ENCODE assay signal across 31 mouse cellular contexts in the genomic region with DNA sequence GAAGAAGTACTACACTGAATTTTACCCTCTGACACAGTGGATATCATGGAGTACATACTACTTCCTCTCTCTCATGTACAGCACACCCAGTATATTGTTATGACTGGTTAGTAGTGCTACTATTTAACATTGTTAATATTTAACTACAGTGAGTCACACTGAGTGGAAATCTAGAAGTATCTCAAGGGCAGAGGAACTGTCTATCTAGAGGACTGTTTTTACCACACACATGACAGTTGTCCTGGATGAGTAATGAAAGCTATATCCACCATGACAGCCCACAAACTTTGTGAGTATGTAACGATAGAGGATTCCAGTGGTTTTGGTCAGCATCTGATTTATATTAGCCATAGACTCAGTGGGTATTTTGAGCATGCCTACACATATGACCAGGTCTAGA.
A peak's percentile ranks its signal among the peaks of the same experiment; 100 is the strongest.
DNase-seq lines count a peak whose midpoint lies in the region; ATAC-seq and TF ChIP-seq lines count a peak whose summit lies in the region.
"Had no signal": no experiment of that assay in that cellular context is flagged by ENCODE, and none has a peak within 500 bp of the region (broad histone marks: within the 10 kb centered on the region; RNA-seq: fewer than 3 reads in every experiment).

No protein-coding gene starts in this region.

- WGBS in intestine, postnatal 0 days, result 52% methylated on average over 1 of the region's 1 CpGs
- 90% methylated on average over 1 of the region's 1 CpGs for WGBS in cerebellum, adult 2 months

- in situ Hi-C loops in Patski (cut with MboI; ENCODE audit: low pct_unique_long_range_greater_than_20kb), result no loop called here

- H3ac ChIP-seq in C2C12 (ENCODE audit: control insufficient read depth, insufficient read length, low read depth), result no peak overlapping the region

- no peaks in the 10 kb centered on the region for H3K9me3 ChIP-seq in intestine, postnatal 0 days (ENCODE audit: control insufficient read depth)
- H3K9me3 ChIP-seq: embryonic facial prominence, embryonic 13.5 days; heart, embryonic 10.5 days; heart, embryonic 15.5 days; hindbrain, embryonic 12.5 days; limb, embryonic 13.5 days; liver, embryonic 12.5 days; megakaryocyte, embryonic 14.5 days; midbrain, embryonic 12.5 days had no signal

- TF ChIP-seq POLR2A in cerebellum, adult 2 months (IDR thresholded peaks at IDR 0.05; ENCODE audit: borderline replicate concordance, insufficient read depth, low read length), result no peak

- H3K4me3 ChIP-seq in C2C12 (ENCODE audit: insufficient read depth, poor library complexity, severe bottlenecking), result no peak overlapping the region
- no peak overlapping the region for H3K4me3 ChIP-seq in intestine, postnatal 0 days (ENCODE audit: low read depth, low read length)
- no peak overlapping the region for H3K4me3 ChIP-seq in cerebellum, adult 2 months (replicated peaks; ENCODE audit: insufficient read depth, low read depth, low read length)
- H3K4me3 ChIP-seq: embryonic facial prominence, embryonic 13.5 days; erythroblast, embryonic 14.5 days; heart, embryonic 10.5 days; heart, embryonic 15.5 days; hindbrain, embryonic 12.5 days; limb, embryonic 13.5 days; liver, embryonic 12.5 days; megakaryocyte, embryonic 14.5 days; midbrain, embryonic 12.5 days had no signal

- peaks cover 3% of the 10 kb centered on the region for H3K79me3 ChIP-seq in C2C12 (ENCODE audit: low read depth)

- H3K36me3 ChIP-seq in C2C12 (ENCODE audit: control insufficient read depth, insufficient read depth), result no peaks in the 10 kb centered on the region
- no peaks in the 10 kb centered on the region for H3K36me3 ChIP-seq in intestine, postnatal 0 days (ENCODE audit: control insufficient read depth, insufficient read depth)
- H3K36me3 ChIP-seq: embryonic facial prominence, embryonic 13.5 days; heart, embryonic 10.5 days; heart, embryonic 15.5 days; hindbrain, embryonic 12.5 days; limb, embryonic 13.5 days; liver, embryonic 12.5 days; midbrain, embryonic 12.5 days had no signal

- peak; percentile 44 for ATAC-seq in Patski
- ATAC-seq in intestine, postnatal 0 days, result peak; percentile 95
- ATAC-seq: forebrain, embryonic 16.5 days; hindbrain, postnatal 0 days; liver, embryonic 12.5 days; lung, postnatal 0 days had no signal

- POLR2A ChIA-PET in Patski (lab: Charles Lee), result no interaction called here

- H3K27me3 ChIP-seq in C2C12 (ENCODE audit: control insufficient read depth, insufficient read depth, insufficient read length) (no peaks in the 10 kb centered on the region), Patski (no peaks in the 10 kb centered on the region)
- no peaks in the 10 kb centered on the region for H3K27me3 ChIP-seq in intestine, postnatal 0 days (replicated peaks; ENCODE audit: control insufficient read depth, insufficient read depth, low read length)
- no peaks in the 10 kb centered on the region for H3K27me3 ChIP-seq in cerebellum, adult 2 months (ENCODE audit: control insufficient read depth, insufficient read depth, low read length)
- H3K27me3 ChIP-seq: embryonic facial prominence, embryonic 13.5 days; heart, embryonic 15.5 days; hindbrain, embryonic 12.5 days; limb, embryonic 13.5 days; liver, embryonic 12.5 days; megakaryocyte, embryonic 14.5 days; midbrain, embryonic 12.5 days had no signal

- CTCF ChIA-PET in Patski (lab: Charles Lee), result interaction anchor here (0.8 kb wide), 1 partner anchor 11 kb away, joined by 3 read pairs; no protein-coding TSS in a partner anchor

- TF ChIP-seq CTCF in C2C12 (IDR thresholded peaks at IDR 0.05; ENCODE audit: control insufficient read depth, insufficient read depth, insufficient read length) (no peak), Patski (IDR thresholded peaks at IDR 0.05) (no peak)
- TF ChIP-seq CTCF in intestine, postnatal 0 days (IDR thresholded peaks at IDR 0.05; ENCODE audit: low read depth), result no peak
- TF ChIP-seq CTCF in cerebellum, adult 2 months (IDR thresholded peaks at IDR 0.05; ENCODE audit: borderline replicate concordance, insufficient read depth, low read depth, low read length), result no peak

- no peak overlapping the region for H3K4me2 ChIP-seq in intestine, postnatal 0 days (replicated peaks; ENCODE audit: low read depth)
- H3K4me2 ChIP-seq: embryonic facial prominence, embryonic 13.5 days; heart, embryonic 15.5 days; hindbrain, embryonic 12.5 days; limb, embryonic 13.5 days; liver, embryonic 12.5 days; midbrain, embryonic 12.5 days had no signal

- no peaks in the 10 kb centered on the region for H3K79me2 ChIP-seq in C2C12 (ENCODE audit: control insufficient read depth, insufficient read depth)

- no peak overlapping the region for H3K9ac ChIP-seq in intestine, postnatal 0 days (ENCODE audit: low read depth, low read length)
- H3K9ac ChIP-seq: embryonic facial prominence, embryonic 13.5 days; heart, embryonic 15.5 days; hindbrain, embryonic 12.5 days; limb, embryonic 13.5 days; liver, embryonic 12.5 days; midbrain, embryonic 12.5 days had no signal

- H3K27ac ChIP-seq in intestine, postnatal 0 days (ENCODE audit: low read depth, low read length), result peak overlapping the region; percentile 15
- no peak overlapping the region for H3K27ac ChIP-seq in cerebellum, adult 2 months (ENCODE audit: insufficient read depth, low read length)
- H3K27ac ChIP-seq: embryonic facial prominence, embryonic 13.5 days; heart, embryonic 10.5 days; heart, embryonic 15.5 days; hindbrain, embryonic 12.5 days; hindbrain, postnatal 0 days; limb, embryonic 13.5 days; liver, embryonic 12.5 days; midbrain, embryonic 12.5 days had no signal

- no peaks in the 10 kb centered on the region for H3K4me1 ChIP-seq in intestine, postnatal 0 days (replicated peaks; ENCODE audit: control insufficient read depth, insufficient read depth, low read length)
- peaks cover 4% of the 10 kb centered on the region for H3K4me1 ChIP-seq in cerebellum, adult 2 months (ENCODE audit: control insufficient read depth, insufficient read depth, low read length)
- H3K4me1 ChIP-seq: embryonic facial prominence, embryonic 13.5 days; heart, embryonic 10.5 days; heart, embryonic 15.5 days; hindbrain, embryonic 12.5 days; limb, embryonic 13.5 days; midbrain, embryonic 12.5 days had no signal

- DNase-seq in Patski (ENCODE audit: low read depth, low spot score), result peak; percentile 17
- DNase-seq in cerebellum, adult 11 months, result no peak
- no peak for DNase-seq in cerebellum, adult 2 months
- DNase-seq in gastrocnemius, adult 18-20 months (ENCODE audit: low spot score), result no peak
- DNase-seq in gastrocnemius, adult 8-10 months (ENCODE audit: low spot score in 2 of 2), result no peak
- DNase-seq: adrenal gland, adult 8-10 months; cerebellum, adult 9-10 months; cerebellum, postnatal 36 days; gastrocnemius, postnatal 25 days; heart, adult 11 months; heart, postnatal 36 days; kidney, adult 18-20 months; kidney, postnatal 36 days; lung, adult 18-20 months; lung, postnatal 4 days; thymus, adult 18-20 months; thymus, postnatal 36 days had no signal

TF ChIP-seq in C2C12, 6 proteins besides CTCF, POLR2A, EP300 and RAD21:
- TF ChIP-seq MYOD1 (IDR thresholded peaks at IDR 0.05; ENCODE audit: control insufficient read depth, insufficient read length, low read depth), result peak; percentile 74
- peak; percentile 47 for TF ChIP-seq MAX (IDR thresholded peaks at IDR 0.05)
- no peak for TF ChIP-seq CEBPB (IDR thresholded peaks at IDR 0.05; ENCODE audit: low read depth)
- TF ChIP-seq FOSL1 (IDR thresholded peaks at IDR 0.05; ENCODE audit: insufficient read depth, low read length, poor library complexity, severe bottlenecking), result peak; percentile 76
